Mouse (Mus musculus) C2C12 (cell line): ENCODE measurements around the gene 9230112D13Rik.

Experiments used
- CEBPB ChIP-seq: IDR thresholded peaks from one replicate; pipeline ENCODE4 v1.6.1; 2011; ENCODE audit warnings: low read depth, mild to moderate bottlenecking, control low read depth, moderate library complexity
- CTCF ChIP-seq: IDR thresholded peaks from one replicate; pipeline ENCODE4 v1.5.1; 2011; ENCODE audit not compliant: control insufficient read depth, insufficient read depth, insufficient read length
- MAX ChIP-seq: IDR thresholded peaks from one replicate; pipeline ENCODE4 v1.6.1; 2011; ENCODE audit warnings: mild to moderate bottlenecking, control low read depth
- MYOD1 ChIP-seq: IDR thresholded peaks from one replicate; pipeline ENCODE4 v1.6.1; 2011; ENCODE audit warnings: low read depth; ENCODE audit not compliant: control insufficient read depth, insufficient read length
- USF1 ChIP-seq: IDR thresholded peaks from one replicate; pipeline ENCODE4 v1.6.1; 2011; ENCODE audit warnings: low read depth, mild to moderate bottlenecking, control low read depth, moderate library complexity

DNA sequence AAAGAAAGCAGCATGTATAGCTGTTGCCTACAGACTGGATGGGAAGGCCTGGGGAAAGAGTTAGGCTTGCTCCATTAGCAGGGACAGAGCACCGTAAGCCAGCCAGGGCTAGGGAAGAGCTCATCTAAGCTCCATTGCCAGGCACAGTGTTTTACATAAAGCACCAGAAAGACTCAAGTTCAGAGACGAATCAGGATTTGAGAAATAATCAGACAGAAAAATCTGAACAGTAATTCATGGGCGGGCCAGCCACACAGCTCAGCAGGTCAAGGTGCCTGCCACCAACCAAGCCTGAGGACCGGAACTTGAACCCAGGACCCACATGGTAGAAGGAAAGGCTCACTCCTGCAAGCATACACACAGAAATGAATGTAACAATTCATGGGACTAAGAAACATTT lies 22.9 kb downstream of the 9230112D13Rik start:
- TF ChIP-seq MAX (no peak), CTCF (no peak), USF1 (no peak), CEBPB (no peak), MYOD1 (no peak)
